Mouse (Mus musculus): Measurements from ENCODE around the gene Slc27a4.
"Not testable (repeated sequence)": the region's sequence is repeated elsewhere in the genome, so short reads cannot be mapped to it uniquely, and the experiment has no call there.

Slc27a4 gene

DNA sequence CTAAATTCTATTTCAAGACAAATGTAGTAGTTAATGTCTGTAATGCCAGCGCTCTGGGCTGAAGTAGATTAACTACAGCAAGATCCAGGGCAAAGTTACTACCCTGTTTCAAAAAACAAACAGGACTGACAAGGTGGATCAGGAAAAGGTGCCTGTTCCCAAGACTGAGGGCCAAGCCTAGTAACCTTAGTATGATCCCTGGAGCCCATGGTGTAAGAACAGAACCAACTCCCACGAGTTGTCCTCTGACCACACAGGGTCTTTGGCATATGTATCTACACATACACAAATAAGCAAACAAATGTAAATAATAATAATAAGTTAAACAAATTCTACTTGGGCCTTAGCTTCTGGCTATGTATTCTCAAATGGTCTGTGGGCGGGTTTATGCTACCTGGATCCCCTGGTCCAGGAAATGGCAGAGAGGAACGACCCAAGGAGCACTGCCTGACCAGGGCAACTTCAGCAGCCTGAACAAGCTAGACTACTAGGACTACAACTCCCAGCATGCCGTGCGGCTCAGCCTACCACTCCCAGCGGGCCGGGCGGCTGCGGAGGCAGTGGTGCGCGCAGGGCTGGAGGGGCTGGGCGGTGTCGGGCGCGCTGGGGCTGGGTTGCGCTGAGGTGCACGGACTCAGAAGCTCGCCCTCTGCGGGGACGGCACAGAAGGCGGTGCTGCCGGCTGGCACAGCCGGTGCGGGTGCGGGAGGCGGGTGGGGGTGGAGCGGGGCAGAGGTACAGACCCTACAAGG, at the start of gene Slc27a4:
Gene Slc27a4 (plus strand): TSS at position 560 of the 752 bp plus-strand sequence.
- DNase-seq: peak; percentile 99

GRCm38 (mm10) chr2:29755693-29756092, 46.7 kb upstream of the Slc27a4 start:
- no peak for DNase-seq

DNA sequence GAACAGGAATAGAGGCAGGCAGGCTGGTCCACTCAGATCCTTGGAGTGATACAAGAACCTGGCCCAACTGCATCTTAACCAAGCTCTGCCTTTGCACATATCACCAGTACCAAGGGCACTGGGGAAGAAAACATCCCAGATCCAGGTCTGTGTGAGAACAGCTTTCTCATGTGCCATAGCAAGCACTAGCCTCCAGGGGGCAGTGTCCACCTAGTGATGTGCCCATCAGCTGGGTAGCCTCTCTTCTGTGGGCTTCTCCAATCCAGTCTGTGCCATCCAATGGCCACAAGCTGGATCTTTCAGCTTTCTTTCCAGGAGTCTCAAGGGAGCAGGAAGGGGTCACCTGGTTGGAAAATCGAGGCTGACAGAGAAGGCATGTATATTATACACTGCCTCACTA, 37.6 kb upstream of the Slc27a4 start:
- DNase-seq: peak; percentile 84

DNA sequence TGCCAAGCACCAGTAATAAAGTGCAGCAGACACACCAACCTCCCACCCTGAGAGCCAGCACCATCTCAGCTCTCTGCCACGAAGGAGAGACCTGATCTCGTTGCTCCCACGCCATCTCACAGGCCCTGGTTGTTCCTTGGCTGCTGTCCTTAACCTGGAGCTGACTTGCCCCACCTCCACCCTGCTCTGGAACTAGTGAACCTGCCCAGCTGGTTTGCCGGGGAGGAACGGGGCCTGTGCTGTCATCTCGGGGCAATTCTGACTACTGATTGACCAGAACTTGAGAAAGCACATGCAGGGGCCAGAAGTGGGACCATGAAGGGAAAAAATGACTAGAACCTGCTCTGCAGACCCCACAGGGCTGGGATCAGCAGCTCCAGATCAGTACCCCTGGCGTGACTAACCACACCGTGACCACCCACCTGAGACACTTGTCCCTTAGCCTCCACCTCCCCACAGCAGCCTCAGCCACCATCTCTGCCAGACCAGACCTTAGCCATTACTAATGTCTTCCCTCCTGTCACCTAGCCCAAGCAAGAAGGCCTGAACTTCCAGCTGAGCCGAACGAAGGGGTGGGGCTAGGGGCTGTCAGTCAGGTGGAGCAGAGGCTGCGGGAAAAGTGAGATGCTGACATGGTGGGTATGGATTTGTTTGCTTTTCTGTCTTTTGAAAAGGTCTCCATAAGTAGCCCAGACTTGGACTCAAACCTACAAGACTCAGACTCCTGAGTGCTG, 34.3 kb upstream of the Slc27a4 start:
- DNase-seq: peak; percentile 68

DNA sequence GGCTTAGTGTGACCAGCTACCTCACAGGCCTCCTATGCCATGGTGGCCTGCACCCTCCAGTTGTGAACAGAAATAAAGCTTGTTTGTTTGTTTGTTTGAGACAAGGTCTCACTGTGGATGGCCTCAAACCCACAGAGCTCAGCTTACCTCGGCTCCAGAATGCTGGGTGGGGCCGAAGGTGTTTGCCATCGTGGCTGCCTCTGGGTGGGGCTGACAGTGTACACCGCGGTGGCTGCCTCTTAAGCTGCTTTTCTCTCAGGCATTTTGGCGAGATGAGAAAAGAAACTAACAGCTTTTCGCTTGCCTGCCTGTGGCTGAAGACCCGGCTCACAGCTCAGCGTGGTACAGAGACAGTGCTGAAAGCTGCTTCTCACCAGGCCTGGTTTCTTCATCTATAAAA, 33.5 kb upstream of the Slc27a4 start:
- no peak for DNase-seq

- no peak for DNase-seq
These were observed 32.3 kb upstream of the Slc27a4 start for GRCm38 (mm10) chr2:29770162-29770561.

DNA sequence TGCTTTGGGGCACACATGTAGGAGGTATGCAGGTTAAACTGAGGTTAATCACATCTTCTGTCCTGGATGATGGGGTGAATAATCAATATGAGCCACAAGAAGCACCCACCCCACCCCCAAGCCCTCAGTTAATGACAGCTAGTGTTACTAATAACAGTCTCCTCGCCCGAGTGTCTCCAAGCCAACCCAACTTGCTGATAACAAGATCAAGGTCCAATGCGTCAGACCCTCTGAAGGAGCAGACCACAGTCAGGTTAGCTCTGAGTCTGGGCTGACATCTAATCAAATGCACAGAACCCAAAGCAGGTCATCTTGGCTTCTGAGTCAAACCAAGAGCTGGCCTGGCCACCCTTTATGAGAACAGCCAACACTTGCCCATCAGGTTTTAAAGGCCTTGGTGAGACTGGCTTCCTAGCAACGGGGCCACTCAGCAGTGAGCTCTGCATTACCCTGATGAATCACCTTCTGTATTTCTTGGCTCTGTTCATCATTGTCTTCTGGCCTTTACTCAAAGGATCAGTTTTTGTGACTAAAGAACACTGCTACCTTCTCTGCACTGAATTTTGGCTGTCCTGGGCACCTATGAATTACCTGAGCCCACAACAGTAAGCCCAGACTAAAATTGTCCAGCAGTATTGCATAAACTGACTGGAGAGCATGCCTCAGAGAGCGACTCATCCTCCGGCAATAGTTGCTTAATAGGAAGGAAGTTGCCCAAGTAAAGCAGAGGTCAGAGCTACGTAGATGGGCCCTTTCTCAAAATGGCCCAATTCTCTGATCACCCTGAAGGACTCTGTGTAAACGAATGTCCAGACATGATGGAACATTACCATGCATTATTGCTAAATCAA, 30.6 kb upstream of the Slc27a4 start:
- no peak for DNase-seq

DNA sequence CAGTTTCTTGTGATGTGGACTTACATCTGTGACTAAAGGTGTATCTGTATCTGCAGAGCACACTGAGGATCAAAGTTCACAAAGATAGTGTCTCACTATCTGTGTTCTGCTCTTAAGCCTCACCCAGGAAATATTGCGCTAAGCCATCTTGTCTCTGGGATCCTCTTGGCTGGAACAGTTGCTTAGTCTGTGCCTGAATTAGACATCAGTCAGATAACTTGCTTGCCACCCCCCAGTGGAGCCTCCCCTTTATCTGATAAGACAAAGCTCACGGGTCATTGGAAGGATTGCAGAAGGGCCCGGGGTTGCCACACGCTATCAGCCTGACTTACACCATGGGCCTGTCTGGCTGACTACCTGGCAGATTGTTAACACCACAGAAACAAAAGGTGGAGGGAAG, 29.1 kb upstream of the Slc27a4 start:
- DNase-seq: no peak

GRCm38 (mm10) chr2:29781256-29781655, 21.2 kb upstream of the Slc27a4 start:
- DNase-seq: not testable (repeated sequence)

DNA sequence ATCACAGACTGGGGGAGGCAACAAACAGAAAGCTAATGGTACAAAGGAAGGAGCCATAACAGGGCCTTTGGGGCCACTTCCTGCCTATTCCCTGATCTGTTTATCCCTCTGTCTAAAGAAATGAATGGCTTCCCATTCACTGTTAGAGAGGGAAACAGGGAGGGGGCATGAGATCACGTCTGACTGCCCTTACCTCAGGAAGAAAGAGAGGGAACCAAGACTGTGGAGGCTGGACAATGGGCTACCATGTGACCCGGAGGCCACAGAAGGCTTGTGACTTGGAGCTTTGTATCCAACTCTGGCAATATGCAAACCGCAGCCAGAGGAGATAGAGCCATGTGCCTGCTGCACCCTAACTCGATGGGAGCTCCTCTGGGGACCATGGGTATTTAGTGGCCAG, 18.1 kb upstream of the Slc27a4 start:
- no peak for DNase-seq

DNA sequence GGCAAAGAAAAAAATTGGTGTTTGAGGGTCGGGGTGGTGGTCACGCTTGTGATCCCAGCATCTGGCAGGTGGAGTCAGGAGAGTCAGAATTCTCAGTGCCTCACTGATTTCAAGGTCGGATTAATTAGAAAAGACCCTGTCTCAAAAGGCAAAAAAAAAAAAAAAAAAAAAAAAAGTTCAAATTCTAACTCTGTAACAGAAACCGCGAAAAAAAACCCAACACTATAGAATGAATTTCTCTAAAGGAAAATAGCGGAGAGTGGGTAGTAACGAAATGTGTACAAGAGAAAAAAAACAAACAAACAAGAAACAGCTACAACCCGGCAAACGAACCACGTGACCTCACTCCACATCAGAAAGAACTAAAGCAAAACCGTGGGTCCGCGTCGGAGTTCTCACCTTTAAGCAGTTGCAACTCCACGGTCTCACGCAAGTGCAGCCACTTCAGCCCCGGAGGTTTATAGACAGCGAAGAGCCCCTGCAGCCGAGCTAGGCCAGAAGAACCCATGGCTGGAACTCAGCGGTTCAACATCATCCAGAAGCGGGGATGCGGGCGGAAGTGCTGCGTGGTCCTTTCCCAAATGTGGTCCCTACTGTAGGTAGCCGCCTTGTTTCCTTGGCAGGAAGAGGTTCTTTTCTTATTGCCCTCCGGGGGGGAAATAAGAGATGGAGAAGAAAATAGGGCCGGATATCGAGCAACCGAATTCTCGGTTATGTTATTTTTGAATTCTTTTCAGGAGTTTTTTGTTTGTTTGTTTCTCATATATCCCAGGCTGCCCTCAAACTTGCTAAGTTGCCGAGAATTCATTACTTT, 15.1 kb upstream of the Slc27a4 start, which contains the start of gene Coq4:
Gene Coq4 (plus strand): TSS at position 390 of the 814 bp plus-strand sequence.
- DNase-seq: peak; percentile 93

GRCm38 (mm10) chr2:29787937-29788681, 14.3 kb upstream of the Slc27a4 start, which contains the start of gene Trub2:
Gene Trub2 (minus strand): TSS chr2:29788502.
- DNase-seq: peak; percentile 90

DNA sequence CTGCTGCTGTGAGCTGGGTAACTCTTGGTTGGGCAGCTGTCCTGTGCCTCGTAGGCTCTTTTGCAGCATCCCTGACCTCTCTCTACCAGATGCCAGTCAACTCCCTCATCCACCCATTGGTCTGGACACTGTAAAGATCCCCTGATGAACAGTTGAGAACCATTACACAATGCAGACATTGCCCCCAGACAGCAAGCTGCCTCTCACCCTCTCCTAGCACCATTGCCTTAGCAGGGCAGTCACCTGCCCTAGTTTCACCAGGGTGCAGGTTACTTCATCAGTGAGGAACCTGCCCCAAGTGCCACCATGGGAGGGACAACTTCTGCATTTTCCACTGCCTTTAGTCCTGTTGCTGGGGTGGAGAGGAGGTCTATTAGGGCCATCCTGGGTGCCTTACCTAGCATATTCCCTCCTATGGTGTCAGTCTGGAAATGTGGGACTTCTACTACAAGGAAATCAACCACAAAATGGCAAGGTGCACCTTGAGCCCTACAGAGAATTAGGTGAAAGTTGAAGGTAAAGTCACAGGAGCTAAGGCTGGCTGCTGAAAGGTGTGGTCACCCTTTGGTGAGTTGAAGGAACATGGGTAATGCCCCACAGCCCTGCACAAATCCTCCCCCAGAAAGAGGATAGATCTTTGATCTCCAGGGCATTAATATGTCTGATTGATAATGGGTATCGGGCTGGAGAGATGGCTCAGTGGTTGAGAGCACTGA, 9.5 kb upstream of the Slc27a4 start:
- DNase-seq: no peak

DNA sequence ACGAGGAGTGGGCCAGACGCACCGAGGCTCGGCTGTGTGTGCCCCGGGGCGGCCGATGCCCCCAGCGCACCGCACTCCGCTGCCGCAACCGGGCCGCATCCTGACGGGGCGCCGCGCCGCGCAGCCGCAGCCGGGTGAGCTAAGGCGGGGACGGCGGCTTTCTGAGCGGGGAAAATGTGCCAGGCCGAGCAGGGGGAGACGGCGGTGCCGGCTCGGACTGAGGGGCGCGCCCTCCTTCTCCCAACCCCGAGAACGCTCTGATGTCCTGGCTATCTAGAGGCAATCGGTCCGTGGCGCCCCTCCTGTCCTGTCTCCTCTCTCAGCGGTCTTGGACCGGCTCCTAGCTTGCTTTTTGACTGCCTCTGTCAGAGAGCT, 380 bp downstream of the Slc27a4 start:
- no peak for DNase-seq

DNA sequence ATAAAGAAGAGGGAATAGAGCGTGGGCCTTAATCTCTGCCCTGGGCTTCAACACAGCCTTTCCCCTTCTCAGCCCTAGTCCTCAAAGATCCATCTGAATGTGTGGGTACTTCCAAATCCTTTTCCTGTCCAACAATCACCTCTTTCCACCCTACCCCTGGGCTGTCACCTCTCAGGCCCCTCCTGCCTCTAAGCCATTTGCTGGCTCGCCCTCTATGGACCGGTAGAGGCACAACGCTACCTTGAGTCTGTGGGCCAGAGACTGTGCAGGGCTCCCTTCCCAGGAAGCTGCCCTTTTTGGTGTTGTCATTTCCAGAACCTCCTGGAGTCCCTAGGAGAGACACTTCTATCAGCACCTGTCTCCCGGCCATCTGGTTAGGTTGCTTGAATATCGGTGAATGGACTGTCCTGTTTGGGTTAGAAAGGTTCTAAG, 982 bp downstream of the Slc27a4 start:
- peak; percentile 51 for DNase-seq

DNA sequence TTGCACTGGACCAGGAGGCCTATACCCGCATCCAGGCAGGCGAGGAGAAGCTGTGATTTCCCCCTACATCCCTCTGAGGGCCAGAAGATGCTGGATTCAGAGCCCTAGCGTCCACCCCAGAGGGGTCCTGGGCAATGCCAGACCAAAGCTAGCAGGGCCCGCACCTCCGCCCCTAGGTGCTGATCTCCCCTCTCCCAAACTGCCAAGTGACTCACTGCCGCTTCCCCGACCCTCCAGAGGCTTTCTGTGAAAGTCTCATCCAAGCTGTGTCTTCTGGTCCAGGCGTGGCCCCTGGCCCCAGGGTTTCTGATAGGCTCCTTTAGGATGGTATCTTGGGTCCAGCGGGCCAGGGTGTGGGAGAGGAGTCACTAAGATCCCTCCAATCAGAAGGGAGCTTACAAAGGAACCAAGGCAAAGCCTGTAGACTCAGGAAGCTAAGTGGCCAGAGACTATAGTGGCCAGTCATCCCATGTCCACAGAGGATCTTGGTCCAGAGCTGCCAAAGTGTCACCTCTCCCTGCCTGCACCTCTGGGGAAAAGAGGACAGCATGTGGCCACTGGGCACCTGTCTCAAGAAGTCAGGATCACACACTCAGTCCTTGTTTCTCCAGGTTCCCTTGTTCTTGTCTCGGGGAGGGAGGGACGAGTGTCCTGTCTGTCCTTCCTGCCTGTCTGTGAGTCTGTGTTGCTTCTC, 13.4 kb downstream of the Slc27a4 start:
- no peak for DNase-seq

- peak; percentile 93 for DNase-seq
These were observed 15.2 kb downstream of the Slc27a4 start for GRCm38 (mm10) chr2:29817426-29818232.

GRCm38 (mm10) chr2:29819363-29819762, 16.9 kb downstream of the Slc27a4 start:
- no peak for DNase-seq
